Mouse (Mus musculus) heart, embryonic 12.5 days (tissue): ENCODE measurements around the gene D430041D05Rik. TPM values are rescaled to one million over a fixed set of nuclear protein-coding genes. Genes with fewer than 3 reads are reported as not detected.

Experiments used
- ATAC-seq: fragments of 200-750 bp; cut with Nextera tagmentation; 2 replicates; pipeline ENCODE4 v1.8.0; 2017; ENCODE audit warnings: moderate TSS enrichment, moderate library complexity; ENCODE audit not compliant: insufficient number of reproducible peaks, low FRiP score
- H3K27ac ChIP-seq: fragments of 300-500 bp; sonication (generic); 2 replicates; pipeline ENCODE4 v1.5.1; 2016; ENCODE audit warnings: mild to moderate bottlenecking, moderate library complexity; ENCODE audit not compliant: poor library complexity, severe bottlenecking
- H3K27me3 ChIP-seq: fragments of 300-500 bp; sonication (generic); replicated peaks from 2 replicates; pipeline ENCODE4 v1.6.1; 2016; ENCODE audit warnings: mild to moderate bottlenecking, moderate library complexity
- H3K36me3 ChIP-seq: fragments of 300-500 bp; sonication (generic); 2 replicates; pipeline ENCODE4 v1.6.1; 2016; ENCODE audit warnings: mild to moderate bottlenecking, moderate library complexity
- H3K4me1 ChIP-seq: fragments of 300-500 bp; sonication (generic); replicated peaks from 2 replicates; pipeline ENCODE4 v1.6.1; 2016; ENCODE audit warnings: mild to moderate bottlenecking
- H3K4me2 ChIP-seq: fragments of 300-500 bp; sonication (generic); 2 replicates; pipeline ENCODE4 v1.6.1; 2016; ENCODE audit warnings: mild to moderate bottlenecking, moderate library complexity
- H3K4me3 ChIP-seq: fragments of 300-500 bp; sonication (generic); 2 replicates; pipeline ENCODE4 v1.5.1; 2016; ENCODE audit warnings: mild to moderate bottlenecking
- H3K9ac ChIP-seq: fragments of 300-500 bp; sonication (generic); 2 replicates; pipeline ENCODE4 v1.6.1; 2016; ENCODE audit warnings: mild to moderate bottlenecking, moderate library complexity
- H3K9me3 ChIP-seq: fragments of 300-500 bp; sonication (generic); replicated peaks from 2 replicates; pipeline ENCODE4 v1.6.1; 2016; ENCODE audit warnings: mild to moderate bottlenecking, moderate library complexity
- WGBS: fragments of 180-500 bp; shearing (Covaris S2); methylation state at CpG from one replicate; pipeline ENCODE4 v1.1.7; 2016; 5-methylcytosine and 5-hydroxymethylcytosine counted together
- polyA plus RNA-seq: library from polyadenylated mRNA; unstranded; fragments of >200 nt; fragmentation: Nextera tagmentation; extraction: Ambion mirVana; gene quantifications from 2 replicates; pipeline ENCODE4 v1.2.1, GENCODE M21; 2016

D430041D05Rik gene
- polyA plus RNA-seq, 1 experiment from 2014 or later = 0.04 TPM

GRCm38 (mm10) chr2:104431067-104431466 lies 20.3 kb upstream of the D430041D05Rik start:
- no peak overlapping the region for H3K4me3 ChIP-seq
- no peak overlapping the region for H3K4me2 ChIP-seq
- no peaks in the 10 kb centered on the region for H3K27me3 ChIP-seq
- peaks cover 67% of the 10 kb centered on the region for H3K36me3 ChIP-seq
- no peak overlapping the region for H3K27ac ChIP-seq
- no peak overlapping the region for H3K9ac ChIP-seq
- ATAC-seq = no peak
- WGBS = 83% methylated on average over 6 of the region's 6 CpGs
- H3K9me3 ChIP-seq = no peaks in the 10 kb centered on the region
- no peaks in the 10 kb centered on the region for H3K4me1 ChIP-seq

GRCm38 (mm10) chr2:104430566-104430965 lies 19.8 kb upstream of the D430041D05Rik start:
- Histone ChIP-seq H3K4me1 (no peaks in the 10 kb centered on the region), H3K27ac (no peak overlapping the region), H3K9ac (no peak overlapping the region), H3K9me3 (no peaks in the 10 kb centered on the region), H3K4me3 (no peak overlapping the region), H3K36me3 (peaks cover 66% of the 10 kb centered on the region), H3K4me2 (no peak overlapping the region), H3K27me3 (no peaks in the 10 kb centered on the region)
- 90% methylated on average over 5 of the region's 5 CpGs for WGBS
- ATAC-seq = no peak

- Histone ChIP-seq H3K27ac (no peak overlapping the region), H3K4me3 (no peak overlapping the region), H3K4me1 (no peaks in the 10 kb centered on the region), H3K9ac (no peak overlapping the region), H3K36me3 (peaks cover 50% of the 10 kb centered on the region), H3K27me3 (no peaks in the 10 kb centered on the region), H3K4me2 (no peak overlapping the region), H3K9me3 (no peaks in the 10 kb centered on the region)
- WGBS = 70% methylated on average over 3 of the region's 3 CpGs
- no peak for ATAC-seq
These were observed 15.3 kb upstream of the D430041D05Rik start for GRCm38 (mm10) chr2:104426112-104426511.

GRCm38 (mm10) chr2:104422230-104422629 lies 11.4 kb upstream of the D430041D05Rik start:
- peaks cover 26% of the 10 kb centered on the region for H3K36me3 ChIP-seq
- H3K9ac ChIP-seq = no peak overlapping the region
- 10% methylated on average over 1 of the region's 1 CpGs for WGBS
- H3K4me1 ChIP-seq = no peaks in the 10 kb centered on the region
- H3K4me3 ChIP-seq = no peak overlapping the region
- H3K4me2 ChIP-seq = no peak overlapping the region
- ATAC-seq = no peak
- H3K27me3 ChIP-seq = no peaks in the 10 kb centered on the region
- H3K27ac ChIP-seq = no peak overlapping the region
- no peaks in the 10 kb centered on the region for H3K9me3 ChIP-seq

GRCm38 (mm10) chr2:104420805-104421204 lies 10.0 kb upstream of the D430041D05Rik start:
- Histone ChIP-seq H3K36me3 (peaks cover 18% of the 10 kb centered on the region), H3K4me1 (no peaks in the 10 kb centered on the region), H3K9ac (no peak overlapping the region), H3K4me3 (no peak overlapping the region), H3K27ac (no peak overlapping the region), H3K4me2 (no peak overlapping the region), H3K27me3 (no peaks in the 10 kb centered on the region), H3K9me3 (no peaks in the 10 kb centered on the region)
- ATAC-seq = no peak
- WGBS = 63% methylated on average over 4 of the region's 4 CpGs

GRCm38 (mm10) chr2:104419999-104420398 lies 9.2 kb upstream of the D430041D05Rik start:
- no peak overlapping the region for H3K4me2 ChIP-seq
- no peak for ATAC-seq
- 74% methylated on average over 1 of the region's 1 CpGs for WGBS

GRCm38 (mm10) chr2:104419411-104419810 lies 8.6 kb upstream of the D430041D05Rik start:
- Histone ChIP-seq H3K36me3 (0 out of 2 replicates have a peak, but pooled peaks cover 7% of the 10 kb centered on the region), H3K4me3 (no peak overlapping the region), H3K27me3 (no peaks in the 10 kb centered on the region), H3K9ac (no peak overlapping the region), H3K27ac (no peak overlapping the region), H3K4me2 (no peak overlapping the region), H3K4me1 (no peaks in the 10 kb centered on the region), H3K9me3 (no peaks in the 10 kb centered on the region)
- WGBS = 76% methylated on average over 2 of the region's 2 CpGs
- ATAC-seq = no peak

More at GRCm38 (mm10) chr2:104419999-104420398, 9.2 kb upstream of the D430041D05Rik start:
- no peak overlapping the region for H3K27ac ChIP-seq
- peaks cover 13% of the 10 kb centered on the region for H3K36me3 ChIP-seq
- no peaks in the 10 kb centered on the region for H3K4me1 ChIP-seq
- H3K4me3 ChIP-seq = no peak overlapping the region
- H3K9ac ChIP-seq = no peak overlapping the region
- no peaks in the 10 kb centered on the region for H3K27me3 ChIP-seq
- no peaks in the 10 kb centered on the region for H3K9me3 ChIP-seq

GRCm38 (mm10) chr2:104413011-104413410 lies 2.2 kb upstream of the D430041D05Rik start:
- no peaks in the 10 kb centered on the region for H3K9me3 ChIP-seq
- 79% methylated on average over 3 of the region's 3 CpGs for WGBS
- no peak overlapping the region for H3K9ac ChIP-seq
- H3K27ac ChIP-seq = no peak overlapping the region
- H3K27me3 ChIP-seq = peaks cover 58% of the 10 kb centered on the region
- no peaks in the 10 kb centered on the region for H3K36me3 ChIP-seq
- no peak overlapping the region for H3K4me3 ChIP-seq
- H3K4me2 ChIP-seq = no peak overlapping the region
- H3K4me1 ChIP-seq = peaks cover 10% of the 10 kb centered on the region
- no peak for ATAC-seq

- no peak overlapping the region for H3K27ac ChIP-seq
- no peak overlapping the region for H3K9ac ChIP-seq
- peaks cover 10% of the 10 kb centered on the region for H3K4me1 ChIP-seq
- no peak overlapping the region for H3K4me2 ChIP-seq
- no peak overlapping the region for H3K4me3 ChIP-seq
- no peaks in the 10 kb centered on the region for H3K9me3 ChIP-seq
- no peak for ATAC-seq
- peaks cover 63% of the 10 kb centered on the region for H3K27me3 ChIP-seq
- no peaks in the 10 kb centered on the region for H3K36me3 ChIP-seq
- WGBS = 25% methylated on average over 4 of the region's 4 CpGs
These were observed 1.7 kb upstream of the D430041D05Rik start for GRCm38 (mm10) chr2:104412496-104412895.

- Histone ChIP-seq H3K9me3 (no peaks in the 10 kb centered on the region), H3K4me1 (peaks cover 10% of the 10 kb centered on the region), H3K36me3 (no peaks in the 10 kb centered on the region), H3K4me3 (no peak overlapping the region), H3K27ac (no peak overlapping the region), H3K27me3 (peaks cover 70% of the 10 kb centered on the region), H3K9ac (no peak overlapping the region), H3K4me2 (no peak overlapping the region)
- ATAC-seq = no peak
- WGBS = 83% methylated on average over 7 of the region's 7 CpGs
These were observed 993 bp upstream of the D430041D05Rik start for GRCm38 (mm10) chr2:104411806-104412205.

- no peaks in the 10 kb centered on the region for H3K9me3 ChIP-seq
- peak overlapping the region; percentile 67 for H3K9ac ChIP-seq
- no peaks in the 10 kb centered on the region for H3K36me3 ChIP-seq
- ATAC-seq = peak; percentile 53; the same call in 1 of the 2 replicates
- H3K4me1 ChIP-seq = peaks cover 10% of the 10 kb centered on the region
- H3K4me2 ChIP-seq = peak overlapping the region; percentile 98
- no peak overlapping the region for H3K27ac ChIP-seq
- peaks cover 83% of the 10 kb centered on the region for H3K27me3 ChIP-seq
- WGBS = under 1% methylated on average over 102 of the region's 111 CpGs
- H3K4me3 ChIP-seq = peak overlapping the region; percentile 60
These were observed 677 bp downstream of the D430041D05Rik start for GRCm38 (mm10) chr2:104409851-104410821.
